25 mouse cellular contexts compared by ENCODE assay signal in genomic region chr16:21567093-21567492, GRCm38 (mm10).
DNase-seq lines count a peak whose midpoint lies in the region; ATAC-seq lines count a peak whose summit lies in the region.
"Had no signal": no experiment of that assay in that cellular context is flagged by ENCODE, and none has a peak within 500 bp of the region (broad histone marks: within the 10 kb centered on the region; RNA-seq: fewer than 3 reads in every experiment).

No protein-coding gene starts in this region.

- DNase-seq in kidney, adult 11 months: peak; percentile 14
- no peak for DNase-seq in kidney, postnatal 4 days
- DNase-seq in kidney, adult 8-10 months: peak; percentile 20 to 22
- DNase-seq in kidney, postnatal 25 days: no peak
- peak; percentile 10 to 22 for DNase-seq in kidney, postnatal 36 days
- DNase-seq: adrenal gland, adult 8-10 months; adrenal gland, postnatal 14 days; adrenal gland, postnatal 36 days; B cell, adult 2 months; cerebellum, adult 11-12 months; cerebellum, adult 2 months; cerebellum, adult 9-10 months; cerebellum, postnatal 10 days; cerebellum, postnatal 25 days had no signal

- H3K4me1 ChIP-seq in kidney, embryonic 14.5 days (ENCODE audit: control insufficient read depth, insufficient read depth, low read length): no peaks in the 10 kb centered on the region
- H3K4me1 ChIP-seq in kidney, embryonic 15.5 days: no peaks in the 10 kb centered on the region

- no peak overlapping the region for H3K4me3 ChIP-seq in kidney, embryonic 14.5 days (ENCODE audit: low read length)
- no peak overlapping the region for H3K4me3 ChIP-seq in kidney, embryonic 15.5 days (replicated peaks)
- H3K4me3 ChIP-seq: embryonic facial prominence, embryonic 10.5 days; embryonic facial prominence, embryonic 12.5 days; forebrain, embryonic 12.5 days had no signal

- WGBS in kidney, embryonic 14.5 days: 82% methylated on average over 5 of the region's 5 CpGs
- 76% methylated on average over 5 of the region's 5 CpGs for WGBS in kidney, embryonic 15.5 days

- no peak for ATAC-seq in kidney, embryonic 14.5 days (ENCODE audit: low FRiP score, low TSS enrichment)
- ATAC-seq in kidney, embryonic 15.5 days (replicated peaks; ENCODE audit: low FRiP score): 0 out of 2 replicates have a peak, but pooled peaks have one; percentile 58
- ATAC-seq: activated CD4-positive, CD25-positive, alpha-beta regulatory T cell, adult 4 months; CD4-positive, CD25-positive, alpha-beta regulatory T cell, adult 4 months; forebrain, embryonic 14.5 days; Patski had no signal

- H3K27me3 ChIP-seq in kidney, embryonic 14.5 days (ENCODE audit: control insufficient read depth, insufficient read depth, low read length): no peaks in the 10 kb centered on the region
- H3K27me3 ChIP-seq in kidney, embryonic 15.5 days: no peaks in the 10 kb centered on the region
- H3K27me3 ChIP-seq: CH12.LX; embryonic facial prominence, embryonic 12.5 days; forebrain, embryonic 12.5 days; Patski had no signal

- H3K36me3 ChIP-seq in kidney, embryonic 14.5 days (ENCODE audit: control insufficient read depth, insufficient read depth, low read length): no peaks in the 10 kb centered on the region; the same call in 1 of the 2 replicates
- H3K36me3 ChIP-seq in kidney, embryonic 15.5 days: no peaks in the 10 kb centered on the region; the same call in 1 of the 2 replicates
- H3K36me3 ChIP-seq: embryonic facial prominence, embryonic 10.5 days; embryonic facial prominence, embryonic 12.5 days had no signal

- H3K4me2 ChIP-seq in kidney, embryonic 14.5 days (replicated peaks; ENCODE audit: low read depth, low read length): no peak overlapping the region
- H3K4me2 ChIP-seq in kidney, embryonic 15.5 days: no peak overlapping the region
- H3K4me2 ChIP-seq: embryonic facial prominence, embryonic 12.5 days; forebrain, embryonic 12.5 days had no signal

- H3K9me3 ChIP-seq in kidney, embryonic 14.5 days (ENCODE audit: control insufficient read depth, low read length): no peaks in the 10 kb centered on the region
- H3K9me3 ChIP-seq in kidney, embryonic 15.5 days (replicated peaks): no peaks in the 10 kb centered on the region
- H3K9me3 ChIP-seq: embryonic facial prominence, embryonic 10.5 days; embryonic facial prominence, embryonic 12.5 days; forebrain, embryonic 12.5 days; G1E had no signal

- H3K9ac ChIP-seq in kidney, embryonic 14.5 days (ENCODE audit: low read depth, low read length): no peak overlapping the region
- H3K9ac ChIP-seq in kidney, embryonic 15.5 days: no peak overlapping the region
- H3K9ac ChIP-seq: embryonic facial prominence, embryonic 12.5 days; forebrain, embryonic 12.5 days had no signal

- H3K27ac ChIP-seq in kidney, embryonic 14.5 days (ENCODE audit: low read depth, low read length): no peak overlapping the region
- H3K27ac ChIP-seq in kidney, embryonic 15.5 days: no peak overlapping the region
- H3K27ac ChIP-seq: embryonic facial prominence, embryonic 10.5 days; embryonic facial prominence, embryonic 12.5 days; forebrain, embryonic 12.5 days had no signal

Comparison
In these comparisons a context has a peak if more than half of its experiments do, and no peak if none do; other contexts are left out.
1. DNase-seq: peak in kidney, adult 11 months (single experiment), kidney, adult 8-10 months (2 of 2) and kidney, postnatal 36 days (2 of 2); none in kidney, postnatal 4 days (0 of 2) and kidney, postnatal 25 days (0 of 2).